Mouse (Mus musculus) forebrain, embryonic 12.5 days (tissue): Measurements from ENCODE around the gene Myo16. TPM values are rescaled to one million over a fixed set of nuclear protein-coding genes. Genes with fewer than 3 reads are reported as not detected.

Experiments used
- ATAC-seq: fragments of 200-750 bp; cut with Nextera tagmentation; 2 replicates; pipeline ENCODE4 v1.8.0; 2017; ENCODE audit warnings: moderate TSS enrichment; ENCODE audit not compliant: low FRiP score
- H3K27ac ChIP-seq: fragments of 300-500 bp; sonication (generic); 2 replicates; pipeline ENCODE4 v1.5.1; 2016; ENCODE audit warnings: mild to moderate bottlenecking
- H3K27me3 ChIP-seq: fragments of 300-500 bp; sonication (generic); 2 replicates; pipeline ENCODE4 v1.6.1; 2016; ENCODE audit warnings: mild to moderate bottlenecking
- H3K36me3 ChIP-seq: fragments of 300-500 bp; sonication (generic); replicated peaks from 2 replicates; pipeline ENCODE4 v1.6.1; 2016; ENCODE audit warnings: mild to moderate bottlenecking
- H3K4me1 ChIP-seq: fragments of 300-500 bp; sonication (generic); 2 replicates; pipeline ENCODE4 v1.6.1; 2016
- H3K4me2 ChIP-seq: fragments of 300-500 bp; sonication (generic); 2 replicates; pipeline ENCODE4 v1.6.1; 2016; ENCODE audit warnings: mild to moderate bottlenecking, moderate library complexity
- H3K4me3 ChIP-seq: fragments of 300-500 bp; sonication (generic); replicated peaks from 2 replicates; pipeline ENCODE4 v1.5.1; 2016; ENCODE audit warnings: mild to moderate bottlenecking
- H3K9ac ChIP-seq: fragments of 300-500 bp; sonication (generic); 2 replicates; pipeline ENCODE4 v1.6.1; 2016; ENCODE audit warnings: mild to moderate bottlenecking
- H3K9me3 ChIP-seq: fragments of 300-500 bp; sonication (generic); 2 replicates; pipeline ENCODE4 v1.6.1; 2016
- WGBS: fragments of 180-500 bp; shearing (Covaris S2); methylation state at CpG from one replicate; pipeline ENCODE4 v1.1.7; 2016; 5-methylcytosine and 5-hydroxymethylcytosine counted together
- polyA plus RNA-seq: library from polyadenylated mRNA; unstranded; fragments of >200 nt; fragmentation: Nextera tagmentation; extraction: Ambion mirVana; gene quantifications from 2 replicates; pipeline ENCODE4 v1.2.1, GENCODE M21; 2016

Gene Myo16
- polyA plus RNA-seq, 1 experiment from 2014 or later, result 1.8 TPM

DNA sequence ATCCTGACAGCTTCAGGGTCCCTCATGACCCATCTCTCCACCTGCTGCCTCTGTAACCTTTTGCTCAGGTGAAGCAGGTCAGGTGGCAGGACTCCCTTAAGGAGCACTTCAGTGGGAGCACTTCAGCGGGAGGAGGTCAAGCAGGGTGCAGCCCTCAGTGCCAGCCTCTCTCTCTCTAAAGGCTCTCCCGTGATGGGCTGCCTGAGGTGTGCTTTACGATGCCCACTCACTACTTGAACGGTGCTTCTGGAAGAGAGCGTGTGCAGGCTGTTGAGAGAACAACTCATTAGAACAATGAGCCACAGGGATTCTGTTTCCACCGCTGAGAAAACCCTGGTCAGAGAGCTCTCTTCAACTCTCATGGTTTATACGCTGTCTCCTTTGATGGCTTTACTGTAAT lies 241.4 kb downstream of the Myo16 start:
- no peak overlapping the region for H3K4me3 ChIP-seq
- 62% methylated on average over 7 of the region's 7 CpGs for WGBS
- no peak for ATAC-seq
- no peaks in the 10 kb centered on the region for H3K36me3 ChIP-seq
- no peaks in the 10 kb centered on the region for H3K27me3 ChIP-seq
- no peak overlapping the region for H3K4me2 ChIP-seq
- 0 out of 2 replicates have a peak overlapping the region, but pooled peaks have one; percentile 13 for H3K27ac ChIP-seq
- no peak overlapping the region for H3K9ac ChIP-seq
- peaks cover 20% of the 10 kb centered on the region for H3K4me1 ChIP-seq
- H3K9me3 ChIP-seq, result no peaks in the 10 kb centered on the region

DNA sequence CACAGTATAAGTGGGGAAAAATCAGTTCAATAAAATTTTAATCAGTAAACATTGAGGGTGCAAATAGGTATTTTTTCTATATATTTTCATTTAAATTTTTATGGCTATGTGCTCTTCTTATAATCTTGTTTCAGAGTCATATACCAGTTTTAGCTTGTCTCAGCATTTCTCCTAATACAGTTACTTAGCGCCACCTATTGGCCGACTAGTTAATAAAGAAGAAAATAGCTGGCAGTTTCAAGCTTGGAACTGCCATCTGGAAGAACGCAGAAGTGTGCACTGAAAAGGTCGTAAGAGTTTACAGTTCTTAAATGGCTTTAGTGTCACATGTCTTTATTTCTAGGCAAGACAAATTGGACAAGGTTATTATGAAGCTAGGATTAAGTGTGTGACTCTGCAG lies 248.9 kb downstream of the Myo16 start:
- H3K36me3 ChIP-seq, result no peaks in the 10 kb centered on the region
- no peaks in the 10 kb centered on the region for H3K27me3 ChIP-seq
- no peak overlapping the region for H3K9ac ChIP-seq
- H3K4me2 ChIP-seq, result no peak overlapping the region
- 14% methylated on average over 4 of the region's 4 CpGs for WGBS
- H3K4me1 ChIP-seq, result no peaks in the 10 kb centered on the region; the same call in 1 of the 2 replicates
- H3K9me3 ChIP-seq, result no peaks in the 10 kb centered on the region
- H3K27ac ChIP-seq, result no peak overlapping the region
- ATAC-seq, result peak; percentile 40; the same call in 1 of the 2 replicates
- no peak overlapping the region for H3K4me3 ChIP-seq

- Histone ChIP-seq H3K9ac (no peak overlapping the region), H3K4me2 (no peak overlapping the region), H3K36me3 (no peaks in the 10 kb centered on the region), H3K27me3 (no peaks in the 10 kb centered on the region), H3K9me3 (no peaks in the 10 kb centered on the region), H3K4me3 (no peak overlapping the region), H3K27ac (no peak overlapping the region), H3K4me1 (no peaks in the 10 kb centered on the region; the same call in 1 of the 2 replicates)
- 42% methylated on average over 8 of the region's 8 CpGs for WGBS
- ATAC-seq, result 0 out of 2 replicates have a peak, but pooled peaks have one; percentile 39
Measured at GRCm38 (mm10) chr8:10405469-10405868, 251.8 kb downstream of the Myo16 start.

DNA sequence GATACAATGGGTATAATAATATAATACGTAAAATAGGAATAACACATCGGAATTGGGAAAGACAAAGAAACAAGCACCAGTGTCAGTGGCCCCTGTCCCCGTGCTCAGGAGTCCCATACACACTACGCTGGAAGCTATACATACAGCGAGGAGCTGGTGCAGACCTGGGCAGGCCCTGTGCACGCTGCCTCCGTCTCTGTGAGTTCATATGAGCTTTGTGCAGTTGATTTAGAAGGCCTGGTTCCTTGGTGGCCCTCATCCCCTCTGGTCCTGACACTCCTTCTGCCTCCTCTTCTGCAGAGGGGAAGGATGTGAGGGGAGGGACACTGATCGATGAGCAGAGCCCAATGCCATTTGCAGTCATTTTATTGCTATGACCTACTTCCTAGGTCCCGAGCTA lies 255.3 kb downstream of the Myo16 start:
- no peaks in the 10 kb centered on the region for H3K9me3 ChIP-seq
- no peak overlapping the region for H3K4me3 ChIP-seq
- no peaks in the 10 kb centered on the region; the same call in 1 of the 2 replicates for H3K4me1 ChIP-seq
- H3K9ac ChIP-seq, result no peak overlapping the region
- no peak for ATAC-seq
- no peaks in the 10 kb centered on the region for H3K27me3 ChIP-seq
- no peaks in the 10 kb centered on the region for H3K36me3 ChIP-seq
- H3K27ac ChIP-seq, result no peak overlapping the region
- 90% methylated on average over 9 of the region's 9 CpGs for whole genome bisulfite sequencing
- H3K4me2 ChIP-seq, result no peak overlapping the region

DNA sequence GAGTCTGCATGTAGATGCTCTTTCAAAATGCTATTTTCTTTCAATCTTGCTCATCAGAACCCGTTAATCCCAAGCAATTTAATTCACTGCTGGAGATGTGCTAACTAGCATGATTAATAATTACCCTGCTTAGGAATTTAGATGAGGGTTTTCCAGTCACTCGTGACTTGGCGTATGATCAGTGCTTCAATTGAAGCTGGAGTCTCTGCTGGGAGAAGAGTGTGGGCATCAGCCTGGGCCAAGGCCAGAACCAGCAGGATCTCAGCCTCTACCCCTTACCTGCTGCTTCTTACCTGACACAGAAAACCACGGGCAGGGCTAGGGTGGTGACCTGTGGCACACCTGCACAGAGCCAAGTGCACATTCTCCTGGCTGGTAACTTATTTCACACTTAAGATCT lies 257.8 kb downstream of the Myo16 start:
- H3K9me3 ChIP-seq, result no peaks in the 10 kb centered on the region
- H3K4me1 ChIP-seq, result peaks cover 7% of the 10 kb centered on the region; the same call in 1 of the 2 replicates
- no peaks in the 10 kb centered on the region for H3K36me3 ChIP-seq
- no peak overlapping the region for H3K9ac ChIP-seq
- no peak overlapping the region for H3K4me2 ChIP-seq
- H3K27me3 ChIP-seq, result no peaks in the 10 kb centered on the region
- H3K27ac ChIP-seq, result no peak overlapping the region
- no peak for ATAC-seq
- no peak overlapping the region for H3K4me3 ChIP-seq
- 62% methylated on average over 4 of the region's 4 CpGs for WGBS

- Histone ChIP-seq H3K27me3 (no peaks in the 10 kb centered on the region), H3K36me3 (no peaks in the 10 kb centered on the region), H3K4me3 (no peak overlapping the region), H3K9ac (no peak overlapping the region), H3K4me2 (no peak overlapping the region), H3K4me1 (peaks cover 12% of the 10 kb centered on the region), H3K9me3 (no peaks in the 10 kb centered on the region), H3K27ac (no peak overlapping the region)
- 83% methylated on average over 8 of the region's 8 CpGs for WGBS
- ATAC-seq, result no peak
Measured at GRCm38 (mm10) chr8:10413881-10414280, 260.2 kb downstream of the Myo16 start.

GRCm38 (mm10) chr8:10414684-10415212 lies 261.0 kb downstream of the Myo16 start:
- H3K9ac ChIP-seq, result no peak overlapping the region
- peak; percentile 44; the same call in 1 of the 2 replicates for ATAC-seq
- no peak overlapping the region for H3K4me3 ChIP-seq
- no peaks in the 10 kb centered on the region for H3K9me3 ChIP-seq
- 24% methylated on average over 6 of the region's 6 CpGs for WGBS
- H3K4me1 ChIP-seq, result peaks cover 20% of the 10 kb centered on the region
- no peak overlapping the region for H3K27ac ChIP-seq
- no peaks in the 10 kb centered on the region for H3K27me3 ChIP-seq
- no peak overlapping the region for H3K4me2 ChIP-seq
- no peaks in the 10 kb centered on the region for H3K36me3 ChIP-seq

GRCm38 (mm10) chr8:10415288-10415687 lies 261.6 kb downstream of the Myo16 start:
- Histone ChIP-seq H3K9ac (no peak overlapping the region), H3K9me3 (no peaks in the 10 kb centered on the region), H3K4me2 (no peak overlapping the region), H3K27me3 (no peaks in the 10 kb centered on the region), H3K4me1 (peaks cover 21% of the 10 kb centered on the region), H3K36me3 (no peaks in the 10 kb centered on the region), H3K27ac (no peak overlapping the region), H3K4me3 (no peak overlapping the region)
- ATAC-seq, result no peak
- 20% methylated on average over 7 of the region's 7 CpGs for WGBS

DNA sequence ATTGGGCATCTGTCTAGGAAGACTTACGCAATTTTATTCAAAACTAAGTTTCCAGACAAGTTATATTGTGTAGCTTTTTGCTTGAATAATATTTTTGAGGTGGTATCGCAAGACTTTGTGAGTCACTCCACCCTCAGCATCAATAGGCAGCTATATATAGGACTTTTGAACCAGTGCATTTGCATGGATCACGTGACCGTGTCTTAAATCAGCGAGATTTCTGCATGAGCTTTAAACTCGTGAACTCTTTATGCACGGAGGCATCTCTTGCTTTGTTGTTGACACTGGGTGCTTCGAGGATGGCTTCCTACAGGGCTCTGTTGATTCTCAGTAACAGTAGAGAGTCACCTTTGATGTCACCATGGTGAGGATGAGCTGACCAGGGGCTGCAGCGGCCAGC lies 262.2 kb downstream of the Myo16 start:
- H3K36me3 ChIP-seq, result no peaks in the 10 kb centered on the region
- H3K4me1 ChIP-seq, result peaks cover 21% of the 10 kb centered on the region
- no peaks in the 10 kb centered on the region for H3K27me3 ChIP-seq
- no peaks in the 10 kb centered on the region for H3K9me3 ChIP-seq
- H3K4me3 ChIP-seq, result no peak overlapping the region
- ATAC-seq, result no peak
- H3K4me2 ChIP-seq, result no peak overlapping the region
- 84% methylated on average over 9 of the region's 9 CpGs for WGBS
- H3K9ac ChIP-seq, result no peak overlapping the region
- no peak overlapping the region for H3K27ac ChIP-seq

DNA sequence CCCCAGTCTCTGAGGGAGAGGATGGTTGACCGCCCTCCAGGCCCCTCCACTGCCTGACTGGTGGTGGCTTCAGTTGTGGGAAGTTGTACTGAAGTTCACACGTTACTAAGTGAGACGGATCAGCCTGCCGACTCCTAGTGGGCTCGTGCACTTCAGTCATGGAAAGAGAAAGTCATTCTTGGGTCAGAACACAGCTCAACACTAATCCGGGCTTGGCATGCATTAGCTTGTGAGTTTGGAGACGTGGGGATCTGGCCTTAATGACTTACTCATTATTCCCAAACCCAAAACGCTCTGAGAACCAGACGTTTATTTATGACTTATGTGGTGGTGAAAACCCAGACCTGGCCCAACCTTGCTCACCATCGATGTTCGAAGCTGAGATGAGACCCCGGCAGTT lies 263.1 kb downstream of the Myo16 start:
- H3K27me3 ChIP-seq, result no peaks in the 10 kb centered on the region
- H3K9me3 ChIP-seq, result no peaks in the 10 kb centered on the region
- no peak for ATAC-seq
- H3K4me2 ChIP-seq, result no peak overlapping the region
- H3K4me1 ChIP-seq, result peaks cover 21% of the 10 kb centered on the region
- no peak overlapping the region for H3K4me3 ChIP-seq
- no peak overlapping the region for H3K9ac ChIP-seq
- 85% methylated on average over 12 of the region's 12 CpGs for WGBS
- H3K36me3 ChIP-seq, result no peaks in the 10 kb centered on the region
- H3K27ac ChIP-seq, result no peak overlapping the region

- no peak for ATAC-seq
- H3K4me1 ChIP-seq, result peaks cover 21% of the 10 kb centered on the region
- H3K27me3 ChIP-seq, result no peaks in the 10 kb centered on the region
- 88% methylated on average over 6 of the region's 6 CpGs for WGBS
- H3K4me3 ChIP-seq, result no peak overlapping the region
- no peaks in the 10 kb centered on the region for H3K36me3 ChIP-seq
- H3K9ac ChIP-seq, result no peak overlapping the region
- H3K4me2 ChIP-seq, result no peak overlapping the region
- no peaks in the 10 kb centered on the region for H3K9me3 ChIP-seq
- H3K27ac ChIP-seq, result no peak overlapping the region
Measured at GRCm38 (mm10) chr8:10417281-10417680, 263.6 kb downstream of the Myo16 start.

GRCm38 (mm10) chr8:10418013-10418412 lies 264.3 kb downstream of the Myo16 start:
- WGBS, result 88% methylated on average over 8 of the region's 8 CpGs
- H3K4me3 ChIP-seq, result no peak overlapping the region
- no peak for ATAC-seq

GRCm38 (mm10) chr8:10418971-10419370 lies 265.3 kb downstream of the Myo16 start:
- H3K4me3 ChIP-seq, result no peak overlapping the region
- peaks cover 21% of the 10 kb centered on the region for H3K4me1 ChIP-seq
- no peaks in the 10 kb centered on the region for H3K36me3 ChIP-seq
- peak; percentile 71 for ATAC-seq
- WGBS, result 45% methylated on average over 7 of the region's 7 CpGs
- peak overlapping the region; percentile 57; the same call in 1 of the 2 replicates for H3K27ac ChIP-seq
- no peaks in the 10 kb centered on the region for H3K9me3 ChIP-seq
- no peak overlapping the region for H3K9ac ChIP-seq
- H3K4me2 ChIP-seq, result no peak overlapping the region
- no peaks in the 10 kb centered on the region for H3K27me3 ChIP-seq

More at GRCm38 (mm10) chr8:10418013-10418412, 264.3 kb downstream of the Myo16 start:
- peaks cover 21% of the 10 kb centered on the region for H3K4me1 ChIP-seq
- H3K36me3 ChIP-seq, result no peaks in the 10 kb centered on the region
- H3K9ac ChIP-seq, result no peak overlapping the region
- H3K4me2 ChIP-seq, result no peak overlapping the region
- H3K9me3 ChIP-seq, result no peaks in the 10 kb centered on the region
- no peak overlapping the region for H3K27ac ChIP-seq
- H3K27me3 ChIP-seq, result no peaks in the 10 kb centered on the region
